Mouse (Mus musculus) erythroid progenitor cell, adult 5-6 weeks (primary cell): ENCODE measurements around the gene Gpc5. TPM values are rescaled to one million over a fixed set of nuclear protein-coding genes. Genes with fewer than 3 reads are reported as not detected.
"Not testable (repeated sequence)": the region's sequence is repeated elsewhere in the genome, so short reads cannot be mapped to it uniquely, and the experiment has no call there.

Experiments
- ATAC-seq: replicated peaks from 2 replicates; pipeline ENCODE4 v1.8.0; 2016; ENCODE audit warnings: moderate number of reproducible peaks, mild to moderate bottlenecking, moderate TSS enrichment, inconsistent platforms; ENCODE audit not compliant: poor library complexity, low FRiP score, severe bottlenecking
- total RNA-seq, 2 experiments: library from RNA; stranded (forward) in 1 of 2; stranded (reverse) in 1 of 2; fragments of 150-400 nt in 1 of 2; fragments of 186-747, 209-891 nt in 1 of 2; gene quantifications; 2 replicates each; pipeline versions ENCODE4 v1.2.3 to v1.2.4; 2015 to 2017; ENCODE audit warnings: low replicate concordance in 2 of 2

Gpc5 gene
- total RNA-seq (2015; ENCODE audit: low replicate concordance) (not detected in 2 replicates), total RNA-seq (2017; ENCODE audit: low replicate concordance) (not detected in 2 replicates)

GRCm38 (mm10) chr14:115092081-115092480, at the start of gene Gpc5:
TSS of gene Gpc5 (plus strand) at chr14:115092215.
- ATAC-seq: peak; percentile 88

GRCm38 (mm10) chr14:115042660-115043059, 49.4 kb upstream of the Gpc5 start:
- ATAC-seq: no peak

- ATAC-seq: no peak
These were observed 48.0 kb upstream of the Gpc5 start for GRCm38 (mm10) chr14:115044016-115044415.

GRCm38 (mm10) chr14:115045712-115046111, 46.3 kb upstream of the Gpc5 start:
- no peak for ATAC-seq

GRCm38 (mm10) chr14:115047316-115047715, 44.7 kb upstream of the Gpc5 start:
- ATAC-seq: no peak

GRCm38 (mm10) chr14:115047990-115048862, 43.8 kb upstream of the Gpc5 start:
- ATAC-seq: no peak

GRCm38 (mm10) chr14:115048863-115049566, 43.0 kb upstream of the Gpc5 start:
- ATAC-seq: no peak

- ATAC-seq: no peak
These were observed 42.2 kb upstream of the Gpc5 start for GRCm38 (mm10) chr14:115049831-115050230.

- no peak for ATAC-seq
These were observed 40.8 kb upstream of the Gpc5 start for GRCm38 (mm10) chr14:115051106-115051760.

- no peak for ATAC-seq
These were observed 39.6 kb upstream of the Gpc5 start for GRCm38 (mm10) chr14:115052371-115052770.

- ATAC-seq: no peak
These were observed 37.8 kb upstream of the Gpc5 start for GRCm38 (mm10) chr14:115054252-115054651.

GRCm38 (mm10) chr14:115057524-115057923, 34.5 kb upstream of the Gpc5 start:
- ATAC-seq: no peak

- not testable (repeated sequence) for ATAC-seq
These were observed 25.9 kb upstream of the Gpc5 start for GRCm38 (mm10) chr14:115066164-115066563.

GRCm38 (mm10) chr14:115070534-115070933, 21.5 kb upstream of the Gpc5 start:
- no peak for ATAC-seq

GRCm38 (mm10) chr14:115077340-115077739, 14.7 kb upstream of the Gpc5 start:
- no peak for ATAC-seq

- no peak for ATAC-seq
These were observed 14.0 kb upstream of the Gpc5 start for GRCm38 (mm10) chr14:115078064-115078463.

GRCm38 (mm10) chr14:115081728-115082502, 10.1 kb upstream of the Gpc5 start:
- no peak for ATAC-seq

GRCm38 (mm10) chr14:115090516-115090915, 1.5 kb upstream of the Gpc5 start:
- no peak for ATAC-seq

- ATAC-seq: no peak
These were observed 495 bp downstream of the Gpc5 start for GRCm38 (mm10) chr14:115092510-115092909.

GRCm38 (mm10) chr14:115092952-115093351, 937 bp downstream of the Gpc5 start:
- ATAC-seq: no peak
